Mouse (Mus musculus) heart, adult 10 weeks (tissue): ENCODE measurements around the gene Zfp988. TPM values are rescaled to one million over a fixed set of nuclear protein-coding genes. Genes with fewer than 3 reads are reported as not detected.

Source experiments
- polyA plus RNA-seq: library from polyadenylated mRNA; stranded (reverse); fragments of 350-450 nt; fragmentation: Illumina TruSeq; extraction: RNeasy Lipid Tissue Mini Kit (QIAGEN cat#74804); gene quantifications from one replicate; pipeline ENCODE4 v1.2.3, GENCODE M21; 2014; ENCODE audit warnings: low read depth, low replicate concordance

Zfp988 gene
- polyA plus RNA-seq: not detected

DNA sequence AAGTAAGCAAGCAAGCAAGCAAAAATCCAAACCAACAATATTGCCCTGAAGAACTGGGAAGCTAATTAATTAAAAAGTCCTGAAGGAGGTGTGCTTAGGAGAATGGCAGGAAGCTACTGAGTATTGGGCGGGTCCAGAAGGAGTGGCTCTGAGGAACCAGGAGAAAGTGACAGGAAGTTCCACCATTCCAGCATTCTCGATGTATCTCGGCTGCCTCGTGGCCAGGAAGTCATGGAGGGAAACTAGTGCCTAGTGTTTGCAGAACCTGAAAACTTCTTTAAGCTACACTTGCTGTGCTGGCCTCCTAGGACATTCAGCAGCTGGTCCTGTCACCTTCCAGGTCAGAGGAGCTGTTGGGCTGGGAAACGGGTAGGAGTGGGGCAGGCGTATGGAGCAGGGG, at the start of gene Zfp988:
Gene Zfp988 (plus strand): TSS at position 239 of the 400 bp plus-strand sequence.

DNA sequence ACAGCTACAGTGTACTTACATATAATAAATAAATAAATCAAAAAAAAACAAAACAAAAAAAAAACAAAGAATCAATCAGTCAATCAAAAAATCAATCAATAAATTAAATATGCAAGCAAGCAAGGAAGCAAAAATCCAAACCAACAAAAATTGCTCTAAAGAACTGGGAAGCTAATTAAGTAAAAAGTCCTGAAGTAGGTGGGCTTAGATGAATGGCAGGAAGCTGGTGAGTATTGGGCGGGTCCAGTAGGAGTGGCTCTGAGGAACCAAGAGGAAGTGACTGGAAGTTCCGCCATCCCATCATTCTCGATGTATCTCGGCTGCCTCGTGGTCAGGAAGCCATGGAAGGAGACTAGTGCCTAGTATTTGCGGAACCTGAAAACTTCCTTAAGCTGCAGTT, 55.5 kb downstream of the Zfp988 start, which contains the start of gene Zfp978:
Gene Zfp978 (plus strand): TSS at position 301 of the 400 bp plus-strand sequence.

Other genes with a start within 250 kb of the Zfp988 start
- gene Zfp991, start 173.6 kb upstream of the Zfp988 start, polyA plus RNA-seq: 5.2 TPM
- 0.42 TPM for gene Zfp978, start 55.6 kb downstream of the Zfp988 start, polyA plus RNA-seq
- gene Zfp982, start 186.7 kb downstream of the Zfp988 start, polyA plus RNA-seq: 14.8 TPM
- not detected for gene Gm16503, start 234.5 kb downstream of the Zfp988 start, polyA plus RNA-seq
- 0.73 TPM for gene Zfp985, start 247.6 kb downstream of the Zfp988 start, polyA plus RNA-seq